Mouse (Mus musculus): ENCODE measurements at regions not wholly inside any gene's neighbourhood (a gene's known extent, or its start where the extent isn't known, plus 50 kb on each side); places are given as distances from the start of the nearest gene placed in this dataset.

- TF ChIP-seq CTCF (conservative IDR thresholded peaks at IDR 0.05 in 1 of 2, IDR thresholded peaks at IDR 0.05 in 1 of 2; ENCODE audit: low read depth in 2 of 2, low read length in 2 of 2), result no peak
- TF ChIP-seq MAFK (IDR thresholded peaks at IDR 0.05; ENCODE audit: insufficient replicate concordance, low read length), result no peak
- TF ChIP-seq USF1 (IDR thresholded peaks at IDR 0.05; ENCODE audit: low read depth, low read length), result no peak
- TF ChIP-seq ZKSCAN1 (IDR thresholded peaks at IDR 0.05; ENCODE audit: borderline replicate concordance, low read depth, low read length), result no peak
- 0 out of 2 replicates have a peak, but pooled peaks have one; percentile 29 for TF ChIP-seq EP300 (IDR thresholded peaks at IDR 0.05; ENCODE audit: low read length)
- TF ChIP-seq POLR2A (IDR thresholded peaks at IDR 0.05; ENCODE audit: low read depth, low read length), result no peak
- TF ChIP-seq ZC3H11A (IDR thresholded peaks at IDR 0.05; ENCODE audit: low read depth, low read length), result no peak
- TF ChIP-seq JUND (conservative IDR thresholded peaks at IDR 0.05; ENCODE audit: low read depth, low read length), result no peak
Measured at GRCm38 (mm10) chr15:62139192-62139591, 1216.4 kb upstream of the A1bg start.
